Mouse (Mus musculus): ENCODE measurements around the gene Mrps23.

Mrps23 gene

DNA sequence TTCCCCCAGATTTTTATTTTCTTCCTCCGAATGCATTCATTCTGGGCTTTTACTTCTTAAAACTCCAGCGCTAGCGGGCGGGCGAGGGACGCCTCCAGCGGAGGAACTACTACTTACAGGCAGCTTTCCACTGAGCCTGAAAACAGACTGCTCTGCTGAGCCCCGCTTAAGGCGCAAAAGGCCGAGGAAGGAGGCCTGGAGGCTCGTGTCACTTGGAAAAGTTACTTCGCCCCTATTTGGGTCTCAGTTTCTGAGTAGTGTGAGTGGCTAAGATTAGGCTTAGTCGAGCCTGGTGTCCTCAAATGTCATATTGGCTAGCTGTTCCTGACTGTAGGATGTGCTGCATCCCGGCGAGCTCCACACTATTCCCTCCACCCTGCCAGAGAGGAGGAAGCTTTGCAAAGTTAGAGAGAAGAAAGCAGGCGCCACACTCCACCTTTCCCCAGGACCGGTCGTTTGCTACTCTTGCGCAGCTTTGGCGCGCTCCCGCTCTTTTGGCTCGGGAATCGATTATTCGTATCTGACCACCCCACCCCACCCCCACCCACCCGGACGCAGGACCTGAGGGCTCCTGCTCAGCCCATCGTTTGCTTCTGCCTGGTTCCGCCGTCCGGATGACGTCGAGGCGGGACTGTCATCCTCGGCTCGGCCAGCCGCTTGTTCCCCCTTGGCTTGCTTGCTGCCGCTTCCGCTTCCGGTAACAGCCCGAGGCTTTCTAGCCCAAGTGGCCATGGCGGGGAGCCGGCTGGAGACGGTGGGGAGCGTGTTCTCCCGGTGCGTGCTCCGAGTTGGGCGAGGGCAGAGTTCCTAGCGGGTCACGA, at the start of gene Mrps23:
TSS of gene Mrps23 (plus strand) at position 677 of the 821 bp plus-strand sequence.
- peak; percentile 87 to 91 for DNase-seq

DNA sequence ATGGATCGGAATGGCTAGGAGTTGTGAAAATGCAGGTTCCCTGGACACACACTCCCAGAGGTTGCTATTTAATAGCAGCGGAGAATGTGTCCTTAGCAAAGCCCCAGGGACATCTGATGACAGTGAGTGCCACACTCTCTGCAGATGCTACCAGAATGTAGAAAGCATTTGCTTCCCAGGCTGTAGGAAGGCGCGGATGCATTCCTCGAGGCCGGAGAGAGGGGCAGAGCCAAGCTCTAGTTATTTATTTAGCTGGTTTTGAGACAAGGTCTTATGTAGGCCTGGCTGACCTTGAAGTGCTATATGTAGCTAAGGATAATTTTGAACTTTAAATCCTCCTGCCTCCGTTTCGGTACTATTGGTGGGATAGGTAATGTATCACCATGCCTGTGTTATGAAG, 49.7 kb upstream of the Mrps23 start:
- no peak for DNase-seq

- no peak for DNase-seq
Measured at GRCm38 (mm10) chr11:88155451-88155850, 48.7 kb upstream of the Mrps23 start.

GRCm38 (mm10) chr11:88155998-88156397, 48.2 kb upstream of the Mrps23 start:
- no peak for DNase-seq

DNA sequence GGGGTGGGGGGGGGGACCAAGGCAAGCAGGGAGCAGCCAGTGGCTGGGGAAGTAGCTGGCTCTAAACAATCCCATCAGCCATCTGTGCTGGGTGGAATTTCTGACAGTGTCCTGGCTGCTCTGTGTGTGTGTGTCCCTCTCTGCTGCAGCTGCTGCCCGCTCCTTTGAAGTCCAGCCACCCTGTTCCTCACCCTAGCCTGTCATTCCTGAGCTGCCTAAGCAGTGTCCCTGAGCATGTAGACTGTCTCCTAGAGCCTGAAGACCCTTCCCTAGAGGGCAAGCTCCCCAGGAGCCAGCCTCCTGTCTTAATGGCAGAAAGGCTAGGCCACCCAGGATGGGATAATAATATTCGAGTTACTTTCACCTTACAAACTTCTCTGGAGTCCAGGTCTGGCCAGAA, 47.8 kb upstream of the Mrps23 start:
- DNase-seq = no peak

DNA sequence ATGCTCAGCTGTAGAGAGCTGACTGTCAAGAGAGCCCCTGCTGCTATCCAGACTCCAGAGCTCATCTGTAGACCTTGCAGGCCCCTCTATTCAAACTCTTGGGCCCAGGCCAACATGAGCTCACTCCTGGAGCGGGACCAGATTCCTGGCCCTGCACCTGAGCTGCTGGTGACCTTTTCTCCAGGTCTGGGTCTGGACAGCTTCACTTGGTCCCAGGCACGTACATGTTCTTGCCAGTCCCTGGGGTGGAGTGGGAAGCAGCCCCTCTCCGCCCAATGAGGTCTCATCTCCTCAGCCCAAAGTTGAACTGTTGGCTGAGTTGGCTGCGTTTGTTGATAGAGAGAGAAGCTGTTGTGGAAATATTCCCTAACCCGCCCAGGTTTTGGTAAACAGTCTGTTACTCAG, 45.3 kb upstream of the Mrps23 start:
- no peak for DNase-seq

GRCm38 (mm10) chr11:88159389-88159788, 44.8 kb upstream of the Mrps23 start:
- no peak for DNase-seq

- DNase-seq = no peak
Measured at GRCm38 (mm10) chr11:88160316-88160715, 43.9 kb upstream of the Mrps23 start.

DNA sequence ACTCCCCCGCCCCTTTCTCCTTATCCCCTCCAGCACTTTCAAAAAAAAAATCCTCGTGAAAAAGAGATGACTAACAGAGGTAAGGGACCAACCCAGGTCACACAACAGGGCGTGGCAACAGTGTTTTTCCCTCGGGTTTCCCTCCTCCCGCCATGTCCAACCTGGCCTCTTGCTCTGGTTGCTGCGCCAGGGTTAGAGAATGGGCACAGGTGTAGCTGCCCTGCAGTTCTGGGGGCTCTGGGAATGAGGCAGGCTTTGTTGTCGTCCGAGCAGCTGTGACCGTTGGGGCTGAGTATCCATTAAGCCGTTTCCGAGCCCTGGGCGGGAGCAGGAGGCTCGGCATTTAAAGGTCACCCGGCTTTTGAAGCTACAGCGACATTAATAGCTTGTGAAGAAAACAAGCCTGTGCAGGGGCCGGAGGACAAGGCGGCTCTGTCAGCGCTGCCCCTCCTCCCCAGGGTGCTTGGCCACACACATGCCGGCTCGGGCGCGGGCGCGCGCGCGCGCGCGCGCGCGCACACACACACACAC, 43.1 kb upstream of the Mrps23 start:
- no peak for DNase-seq

DNA sequence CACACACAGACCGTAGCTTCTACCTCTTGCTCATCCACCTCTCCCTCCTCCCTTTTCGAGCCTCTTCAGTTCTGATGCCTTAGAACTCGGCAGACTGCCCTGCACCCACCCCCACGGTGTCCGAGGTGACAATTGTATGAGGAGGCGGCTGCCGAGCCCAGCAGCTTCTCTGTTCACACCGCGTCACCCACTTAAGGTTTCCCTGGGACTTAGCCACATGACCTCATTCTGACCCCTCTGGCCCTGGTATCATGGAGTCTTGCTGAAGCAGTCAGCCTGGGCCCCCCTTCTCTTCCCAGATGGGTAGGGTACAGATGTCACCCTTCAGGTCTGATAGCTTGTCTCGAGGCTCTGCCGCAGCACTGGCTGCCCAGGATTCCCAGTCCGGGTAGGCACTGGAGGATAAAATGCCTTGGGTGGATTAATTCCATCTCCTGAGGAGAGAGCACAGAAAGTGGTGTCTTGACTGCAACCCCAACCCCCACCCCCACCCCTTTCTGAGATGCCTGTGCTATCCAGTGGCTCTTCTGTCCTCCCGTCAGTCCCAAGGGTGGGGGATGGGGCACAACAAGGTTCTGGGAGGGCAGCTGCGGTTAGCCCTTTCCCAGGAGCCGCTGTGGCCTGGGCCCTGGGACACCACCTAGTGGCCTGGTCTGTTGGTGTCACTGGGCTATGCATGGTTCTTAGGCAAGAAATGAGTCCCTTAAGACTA, 42.4 kb upstream of the Mrps23 start:
- peak; percentile 47 to 59 for DNase-seq

- DNase-seq = no peak
Measured at GRCm38 (mm10) chr11:88162740-88163139, 41.4 kb upstream of the Mrps23 start.

DNA sequence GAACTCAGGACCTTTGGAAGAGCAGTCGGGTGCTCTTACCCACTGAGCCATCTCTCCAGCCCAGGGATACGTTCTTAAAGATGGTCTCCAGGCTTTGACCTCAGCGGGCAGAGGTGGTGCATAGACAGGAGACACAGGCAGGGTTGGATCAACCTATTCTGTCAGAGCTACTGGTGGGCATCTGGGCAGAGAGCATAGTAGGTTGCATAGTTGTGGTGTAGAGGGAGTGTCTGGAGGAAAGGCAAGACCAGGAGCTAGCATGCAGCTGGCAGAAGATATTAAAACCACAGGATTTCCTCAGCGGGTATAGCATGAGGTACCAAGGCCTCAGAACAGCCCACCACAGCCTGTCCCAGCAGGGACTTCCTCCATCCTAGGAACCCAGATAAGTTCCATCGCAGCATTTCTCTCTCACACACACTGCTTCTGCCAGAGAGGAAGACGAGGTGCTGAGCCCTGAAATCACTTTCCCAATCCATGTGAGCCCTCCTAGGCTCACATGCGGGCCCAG, 39.9 kb upstream of the Mrps23 start:
- DNase-seq = no peak

GRCm38 (mm10) chr11:88164801-88165377, 39.3 kb upstream of the Mrps23 start:
- DNase-seq = no peak

DNA sequence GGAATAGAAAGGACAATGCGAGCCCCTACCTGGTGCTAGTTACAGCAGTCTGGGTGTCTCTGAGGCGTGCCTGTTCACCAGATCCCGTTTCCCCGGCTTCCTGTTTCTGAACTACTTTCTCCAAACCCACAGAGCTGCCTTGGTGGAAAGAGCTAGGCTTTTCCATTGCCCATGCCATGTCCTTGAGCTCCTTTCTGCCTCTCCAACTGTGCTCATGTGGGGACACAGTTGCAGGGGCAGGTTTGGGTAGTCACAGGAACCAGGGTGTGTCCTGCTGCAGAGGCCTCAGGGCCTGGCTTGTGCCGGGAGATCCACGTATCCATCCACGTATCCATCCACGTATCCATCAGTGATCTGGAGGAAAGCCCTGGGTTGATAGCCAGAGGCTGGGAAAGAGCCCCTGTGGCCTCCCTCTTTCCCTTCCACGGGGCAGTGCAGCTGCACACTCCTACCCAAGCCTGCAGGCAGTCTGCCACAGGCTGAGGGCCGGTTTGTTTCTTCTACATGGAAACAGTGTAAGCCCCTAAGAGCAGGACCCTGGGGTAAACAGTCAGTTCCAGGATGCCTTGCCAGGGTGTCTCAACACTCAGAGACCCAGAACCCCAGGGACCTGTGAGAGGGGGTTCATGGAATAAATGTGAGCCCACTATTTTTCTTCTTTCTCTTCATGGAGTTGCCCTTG, 38.4 kb upstream of the Mrps23 start:
- no peak for DNase-seq

GRCm38 (mm10) chr11:88166471-88166870, 37.7 kb upstream of the Mrps23 start:
- DNase-seq = no peak

GRCm38 (mm10) chr11:88168611-88169010, 35.6 kb upstream of the Mrps23 start:
- no peak for DNase-seq

GRCm38 (mm10) chr11:88169531-88170040, 34.6 kb upstream of the Mrps23 start:
- no peak for DNase-seq

GRCm38 (mm10) chr11:88170606-88171005, 33.6 kb upstream of the Mrps23 start:
- DNase-seq = no peak

- no peak for DNase-seq
Measured at GRCm38 (mm10) chr11:88171876-88172442, 32.2 kb upstream of the Mrps23 start.

- no peak for DNase-seq
Measured at GRCm38 (mm10) chr11:88172601-88173325, 31.4 kb upstream of the Mrps23 start.

DNA sequence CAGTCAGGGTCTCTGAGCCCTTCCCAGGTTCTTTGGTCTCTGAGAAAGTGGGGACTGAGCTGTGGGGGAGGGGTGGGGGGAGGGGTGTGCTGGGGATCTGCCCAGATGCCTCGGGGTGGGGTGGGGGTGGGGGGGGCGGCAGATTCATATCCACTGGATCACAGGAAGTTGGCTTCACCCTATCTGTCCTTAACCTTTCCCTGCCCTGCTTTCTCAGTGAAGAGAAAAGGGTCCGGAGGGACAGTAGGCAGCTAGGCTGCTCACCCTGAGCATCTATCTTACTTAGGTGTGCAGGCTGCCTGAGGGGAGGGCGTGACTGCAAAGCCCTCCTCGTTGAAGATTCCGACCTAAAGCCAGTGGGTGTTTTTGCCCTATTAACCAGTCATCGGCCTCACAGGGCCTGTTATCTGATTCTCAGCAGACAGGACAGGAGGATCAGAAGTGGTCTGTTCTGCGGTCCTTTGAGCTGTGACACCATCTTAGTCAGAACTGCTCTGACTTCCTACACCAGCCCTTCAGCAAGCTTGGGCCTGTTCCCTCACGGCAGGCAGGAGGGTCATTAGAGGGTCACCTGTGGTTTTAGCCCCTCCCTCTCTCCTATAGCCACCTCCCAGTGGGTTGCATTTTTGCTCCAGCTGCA, 30.7 kb upstream of the Mrps23 start:
- no peak for DNase-seq
